Comparison of ENCODE assay signal across 28 mouse cellular contexts in the genomic region with DNA sequence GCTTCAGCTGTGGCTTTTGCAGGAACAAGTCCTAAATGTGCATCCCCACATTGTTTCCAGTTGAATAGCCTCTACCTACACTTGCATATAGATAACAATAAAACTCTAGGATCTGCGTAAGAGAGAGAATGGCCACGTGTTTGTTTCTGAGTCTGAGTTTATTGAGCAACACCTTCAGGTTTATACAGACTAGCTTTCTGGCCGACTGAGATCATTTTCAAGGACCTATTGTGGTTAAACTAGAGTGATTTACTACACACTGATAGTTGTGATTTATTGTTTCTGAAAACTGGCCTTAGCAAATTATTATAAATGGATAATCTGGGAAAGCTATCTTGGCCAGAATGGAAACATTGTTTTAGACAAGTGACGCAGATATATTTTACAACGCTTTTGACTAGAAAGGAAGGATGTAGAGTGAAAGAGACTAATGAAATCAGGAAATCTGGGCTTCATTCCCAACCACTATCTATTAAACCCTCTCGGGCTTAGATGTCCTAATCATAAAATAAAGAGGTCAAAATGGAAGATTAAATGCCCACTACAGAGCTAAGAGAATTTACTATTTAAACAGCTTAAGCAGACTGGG.
DNase-seq lines count a peak whose midpoint lies in the region; ATAC-seq and TF ChIP-seq lines count a peak whose summit lies in the region.
"Had no signal": no experiment of that assay in that cellular context is flagged by ENCODE, and none has a peak within 500 bp of the region (broad histone marks: within the 10 kb centered on the region; RNA-seq: fewer than 3 reads in every experiment).

No protein-coding gene starts in this region.

- no peak overlapping the region for H3K27ac ChIP-seq in intestine, embryonic 15.5 days
- H3K27ac ChIP-seq in intestine, postnatal 0 days (ENCODE audit: low read depth, low read length) = no peak overlapping the region
- peak overlapping the region; percentile 60; the same call in 1 of the 2 replicates for H3K27ac ChIP-seq in kidney, embryonic 16.5 days (ENCODE audit: low read length)
- H3K27ac ChIP-seq in lung, postnatal 0 days (ENCODE audit: low read length) = no peak overlapping the region
- H3K27ac ChIP-seq: embryonic facial prominence, embryonic 13.5 days; forebrain, embryonic 10.5 days; forebrain, embryonic 15.5 days; gastrocnemius, adult 2 months; heart, adult 2 months; hindbrain, embryonic 13.5 days; liver, embryonic 12.5 days had no signal

- no peaks in the 10 kb centered on the region for H3K4me1 ChIP-seq in intestine, embryonic 15.5 days (replicated peaks)
- no peaks in the 10 kb centered on the region for H3K4me1 ChIP-seq in intestine, postnatal 0 days (replicated peaks; ENCODE audit: control insufficient read depth, insufficient read depth, low read length)
- peaks cover 18% of the 10 kb centered on the region for H3K4me1 ChIP-seq in kidney, embryonic 16.5 days (ENCODE audit: insufficient read depth, low read length)
- no peaks in the 10 kb centered on the region for H3K4me1 ChIP-seq in lung, postnatal 0 days (ENCODE audit: insufficient read depth, low read depth, low read length)
- H3K4me1 ChIP-seq: embryonic facial prominence, embryonic 13.5 days; heart, embryonic 12.5 days; hindbrain, embryonic 13.5 days had no signal

- H3K9ac ChIP-seq in intestine, embryonic 15.5 days = no peak overlapping the region
- H3K9ac ChIP-seq in intestine, postnatal 0 days (ENCODE audit: low read depth, low read length) = no peak overlapping the region
- H3K9ac ChIP-seq in kidney, embryonic 16.5 days (replicated peaks; ENCODE audit: low read length) = no peak overlapping the region
- no peak overlapping the region for H3K9ac ChIP-seq in lung, postnatal 0 days (replicated peaks; ENCODE audit: low read depth)
- H3K9ac ChIP-seq: embryonic facial prominence, embryonic 13.5 days; forebrain, embryonic 15.5 days; heart, embryonic 12.5 days; hindbrain, embryonic 13.5 days; liver, embryonic 12.5 days; liver, postnatal 0 days had no signal

- 43% methylated on average over 6 of the region's 6 CpGs for WGBS in intestine, embryonic 15.5 days
- WGBS in intestine, postnatal 0 days = 40% methylated on average over 6 of the region's 6 CpGs
- 39% methylated on average over 6 of the region's 6 CpGs for WGBS in kidney, embryonic 16.5 days
- WGBS in lung, postnatal 0 days = 27% methylated on average over 6 of the region's 6 CpGs

- no peaks in the 10 kb centered on the region for H3K36me3 ChIP-seq in intestine, embryonic 15.5 days
- 0 out of 2 replicates have a peak, but pooled peaks cover 4% of the 10 kb centered on the region for H3K36me3 ChIP-seq in intestine, postnatal 0 days (ENCODE audit: control insufficient read depth, insufficient read depth)
- peaks cover 14% of the 10 kb centered on the region; the same call in 1 of the 2 replicates for H3K36me3 ChIP-seq in kidney, embryonic 16.5 days (ENCODE audit: insufficient read depth, low read length)
- no peaks in the 10 kb centered on the region for H3K36me3 ChIP-seq in lung, postnatal 0 days (ENCODE audit: insufficient read depth, low read length)
- H3K36me3 ChIP-seq: forebrain, embryonic 10.5 days; G1E; liver, embryonic 12.5 days had no signal

- H3K27me3 ChIP-seq in intestine, embryonic 15.5 days (replicated peaks) = no peaks in the 10 kb centered on the region
- no peaks in the 10 kb centered on the region for H3K27me3 ChIP-seq in intestine, postnatal 0 days (replicated peaks; ENCODE audit: control insufficient read depth, insufficient read depth, low read length)
- H3K27me3 ChIP-seq in kidney, embryonic 16.5 days (ENCODE audit: insufficient read depth, low read length) = no peaks in the 10 kb centered on the region
- H3K27me3 ChIP-seq in lung, postnatal 0 days (replicated peaks; ENCODE audit: insufficient read depth, low read length) = no peaks in the 10 kb centered on the region
- H3K27me3 ChIP-seq: embryonic facial prominence, embryonic 13.5 days; forebrain, embryonic 15.5 days; heart, embryonic 12.5 days; hindbrain, embryonic 13.5 days; liver, embryonic 12.5 days had no signal

- no peak overlapping the region for H3K4me2 ChIP-seq in intestine, embryonic 15.5 days (replicated peaks)
- no peak overlapping the region for H3K4me2 ChIP-seq in intestine, postnatal 0 days (replicated peaks; ENCODE audit: low read depth)
- H3K4me2 ChIP-seq in kidney, embryonic 16.5 days (replicated peaks; ENCODE audit: low read depth, low read length) = no peak overlapping the region
- no peak overlapping the region for H3K4me2 ChIP-seq in lung, postnatal 0 days (replicated peaks; ENCODE audit: low read depth, low read length)
- H3K4me2 ChIP-seq: embryonic facial prominence, embryonic 13.5 days; forebrain, embryonic 15.5 days; heart, embryonic 12.5 days; hindbrain, embryonic 13.5 days; liver, embryonic 12.5 days; midbrain, embryonic 11.5 days had no signal

- no peak overlapping the region for H3K4me3 ChIP-seq in intestine, embryonic 15.5 days (replicated peaks)
- H3K4me3 ChIP-seq in intestine, postnatal 0 days (ENCODE audit: low read depth, low read length) = no peak overlapping the region
- no peak overlapping the region for H3K4me3 ChIP-seq in kidney, embryonic 16.5 days (ENCODE audit: low read length)
- no peak overlapping the region for H3K4me3 ChIP-seq in lung, postnatal 0 days (ENCODE audit: low read depth, low read length)
- H3K4me3 ChIP-seq: embryonic facial prominence, embryonic 13.5 days; forebrain, embryonic 10.5 days; forebrain, embryonic 15.5 days; gastrocnemius, adult 2 months; heart, adult 2 months; heart, embryonic 12.5 days; hindbrain, embryonic 13.5 days; liver, embryonic 12.5 days had no signal

- no peaks in the 10 kb centered on the region for H3K9me3 ChIP-seq in intestine, embryonic 15.5 days
- H3K9me3 ChIP-seq in intestine, postnatal 0 days (ENCODE audit: control insufficient read depth) = no peaks in the 10 kb centered on the region
- H3K9me3 ChIP-seq in kidney, embryonic 16.5 days (ENCODE audit: low read length) = no peaks in the 10 kb centered on the region
- no peaks in the 10 kb centered on the region for H3K9me3 ChIP-seq in lung, postnatal 0 days (ENCODE audit: low read length)
- H3K9me3 ChIP-seq: embryonic facial prominence, embryonic 13.5 days; forebrain, embryonic 10.5 days; forebrain, embryonic 15.5 days; G1E; heart, embryonic 12.5 days; hindbrain, embryonic 13.5 days; liver, embryonic 12.5 days had no signal

- ATAC-seq in intestine, embryonic 15.5 days = 0 out of 2 replicates have a peak, but pooled peaks have one; percentile 36
- no peak for ATAC-seq in intestine, postnatal 0 days
- peak; percentile 46; the same call in 1 of the 2 replicates for ATAC-seq in kidney, embryonic 16.5 days (ENCODE audit: low FRiP score, low TSS enrichment)
- peak; percentile 72 for ATAC-seq in lung, postnatal 0 days
- ATAC-seq: forebrain, embryonic 15.5 days; liver, embryonic 12.5 days; liver, postnatal 0 days; midbrain, embryonic 16.5 days had no signal

- peak; percentile 64 for TF ChIP-seq EP300 in lung, postnatal 0 days (IDR thresholded peaks at IDR 0.05)

- no peak for TF ChIP-seq CTCF in intestine, postnatal 0 days (IDR thresholded peaks at IDR 0.05; ENCODE audit: low read depth)
- no peak for TF ChIP-seq CTCF in lung, postnatal 0 days (IDR thresholded peaks at IDR 0.05)

- DNase-seq in kidney, postnatal 4 days = no peak
- peak; percentile 46 for DNase-seq in lung, postnatal 0 days (ENCODE audit: low spot score)
- no peak for DNase-seq in lung, postnatal 36 days
- no peak for DNase-seq in yolk sac, embryonic 10.5 days (ENCODE audit: low spot score)
- DNase-seq: adrenal gland, postnatal 36 days; cerebellum, adult 18-20 months; cerebellum, postnatal 10 days; gastrocnemius, adult 2 months; gastrocnemius, postnatal 36 days; heart, adult 2 months; heart, postnatal 4 days; layer of hippocampus, postnatal 36 days; left cerebral cortex, postnatal 4 days; liver, postnatal 0 days; right cerebral cortex, postnatal 25 days; thymus, postnatal 14 days had no signal
